Mouse (Mus musculus): ENCODE results near the gene Obsl1. TPM values are rescaled to one million over a fixed set of nuclear protein-coding genes. Genes with fewer than 3 reads are reported as not detected.

Obsl1 gene
- polyA plus RNA-seq, 2 experiments = 108 to 315 TPM

DNA sequence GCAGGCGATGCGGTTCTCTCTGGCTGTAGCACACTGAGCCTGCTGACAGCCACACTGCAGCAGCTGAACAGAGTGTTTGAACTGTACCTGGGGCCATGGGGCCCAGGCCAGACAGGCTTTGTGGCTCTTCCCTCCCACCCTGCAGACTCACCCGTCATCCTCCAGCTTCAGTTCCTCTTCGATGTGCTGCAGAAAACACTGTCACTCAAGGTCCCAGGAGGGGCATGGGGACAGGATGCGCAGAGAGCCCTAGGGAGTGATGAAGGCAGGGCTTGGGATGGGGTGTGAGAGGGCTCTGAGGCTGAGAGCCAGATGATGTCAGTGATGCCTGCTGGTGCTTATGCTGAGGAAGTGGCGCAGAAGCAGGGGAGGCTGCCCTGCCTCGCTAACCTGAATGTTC lies 18.4 kb upstream of the Obsl1 start:
- H3K27ac ChIP-seq (replicated peaks; ENCODE audit: low read depth, low read length) = no peak overlapping the region
- H3K4me3 ChIP-seq (replicated peaks; ENCODE audit: low read length) = no peak overlapping the region
- H3K36me3 ChIP-seq (ENCODE audit: control insufficient read depth, insufficient read depth, low read length) = peaks cover 29% of the 10 kb centered on the region
- no peaks in the 10 kb centered on the region for H3K27me3 ChIP-seq (ENCODE audit: control insufficient read depth, insufficient read depth, low read length)
- ATAC-seq (ENCODE audit: low FRiP score, low read depth) (no peak), DNase-seq (ENCODE audit: low spot score) (no peak)
- H3K9ac ChIP-seq (ENCODE audit: low read depth, low read length, severe bottlenecking) = no peak overlapping the region
- H3K4me2 ChIP-seq (replicated peaks; ENCODE audit: low read depth, low read length, severe bottlenecking) = no peak overlapping the region
- peaks cover 16% of the 10 kb centered on the region for H3K4me1 ChIP-seq (ENCODE audit: control insufficient read depth, insufficient read depth, low read length)
- TF ChIP-seq POLR2A (IDR thresholded peaks at IDR 0.05; ENCODE audit: borderline replicate concordance, extremely low read depth, insufficient read depth, insufficient read length) = no peak
- 90% methylated on average over 7 of the region's 7 CpGs for WGBS
- no peaks in the 10 kb centered on the region for H3K9me3 ChIP-seq (ENCODE audit: control insufficient read depth, low read length)

GRCm38 (mm10) chr1:75521321-75522031 lies 15.2 kb upstream of the Obsl1 start, which contains the start of gene Stk11ip:
TSS of gene Stk11ip (plus strand) at chr1:75521529.
- H3K4me2 ChIP-seq (replicated peaks; ENCODE audit: low read depth, low read length, severe bottlenecking) = peak within 1 kb of the TSS; percentile 53
- ATAC-seq (ENCODE audit: low FRiP score, low read depth) (peak; percentile 98), DNase-seq (ENCODE audit: low spot score) (peak; percentile 99)
- WGBS = under 1% methylated on average over 45 of the region's 46 CpGs
- peaks cover 10% of the 10 kb centered on the region for H3K36me3 ChIP-seq (ENCODE audit: control insufficient read depth, insufficient read depth, low read length)
- H3K9ac ChIP-seq (ENCODE audit: low read depth, low read length, severe bottlenecking) = peak within 1 kb of the TSS; percentile 49
- 0 out of 2 replicates have a peak, but pooled peaks have one; percentile 34 for TF ChIP-seq POLR2A (IDR thresholded peaks at IDR 0.05; ENCODE audit: borderline replicate concordance, extremely low read depth, insufficient read depth, insufficient read length)
- H3K4me1 ChIP-seq (ENCODE audit: control insufficient read depth, insufficient read depth, low read length) = peaks cover 18% of the 10 kb centered on the region
- peak within 1 kb of the TSS; percentile 95 for H3K27ac ChIP-seq (replicated peaks; ENCODE audit: low read depth, low read length)
- no peaks in the 10 kb centered on the region for H3K27me3 ChIP-seq (ENCODE audit: control insufficient read depth, insufficient read depth, low read length)
- peak within 1 kb of the TSS; percentile 70 for H3K4me3 ChIP-seq (replicated peaks; ENCODE audit: low read length)
- H3K9me3 ChIP-seq (ENCODE audit: control insufficient read depth, low read length) = no peaks in the 10 kb centered on the region

- no peak overlapping the region for H3K9ac ChIP-seq (ENCODE audit: low read depth, low read length, severe bottlenecking)
- no peak overlapping the region for H3K4me2 ChIP-seq (replicated peaks; ENCODE audit: low read depth, low read length, severe bottlenecking)
- ATAC-seq (ENCODE audit: low FRiP score, low read depth) (no peak), DNase-seq (ENCODE audit: low spot score) (peak; percentile 67)
- peaks cover 18% of the 10 kb centered on the region for H3K4me1 ChIP-seq (ENCODE audit: control insufficient read depth, insufficient read depth, low read length)
- peak overlapping the region; percentile 67 for H3K27ac ChIP-seq (replicated peaks; ENCODE audit: low read depth, low read length)
- no peak overlapping the region for H3K4me3 ChIP-seq (replicated peaks; ENCODE audit: low read length)
- H3K9me3 ChIP-seq (ENCODE audit: control insufficient read depth, low read length) = no peaks in the 10 kb centered on the region
- 59% methylated on average over 5 of the region's 5 CpGs for WGBS
- H3K36me3 ChIP-seq (ENCODE audit: control insufficient read depth, insufficient read depth, low read length) = no peaks in the 10 kb centered on the region
- TF ChIP-seq POLR2A (IDR thresholded peaks at IDR 0.05; ENCODE audit: borderline replicate concordance, extremely low read depth, insufficient read depth, insufficient read length) = no peak
- no peaks in the 10 kb centered on the region for H3K27me3 ChIP-seq (ENCODE audit: control insufficient read depth, insufficient read depth, low read length)
Observed at GRCm38 (mm10) chr1:75519576-75519975, 13.3 kb upstream of the Obsl1 start.

DNA sequence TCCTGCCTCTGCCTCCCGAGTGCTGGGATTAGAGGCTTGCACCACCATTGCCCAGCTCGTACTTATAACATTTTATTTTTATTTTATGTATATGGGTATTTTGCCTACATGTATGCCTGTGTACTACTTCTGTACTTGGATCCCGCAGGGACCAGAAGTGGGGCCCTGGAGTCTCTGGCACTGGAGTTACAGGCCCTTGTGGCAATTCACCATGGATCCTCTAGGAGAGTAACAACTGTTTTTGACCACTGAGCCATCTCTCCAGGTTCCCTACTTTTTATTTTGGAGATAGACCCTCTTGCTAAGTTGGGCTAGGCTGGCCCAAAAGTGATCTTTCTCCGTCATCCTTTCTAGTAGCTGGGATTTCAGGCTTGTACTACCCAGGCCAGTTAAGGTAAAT lies 12.2 kb upstream of the Obsl1 start:
- DNase-seq (ENCODE audit: low spot score) (no peak), ATAC-seq (ENCODE audit: low FRiP score, low read depth) (no peak)
- Histone ChIP-seq H3K36me3 (ENCODE audit: control insufficient read depth, insufficient read depth, low read length) (no peaks in the 10 kb centered on the region), H3K27me3 (ENCODE audit: control insufficient read depth, insufficient read depth, low read length) (no peaks in the 10 kb centered on the region), H3K4me1 (ENCODE audit: control insufficient read depth, insufficient read depth, low read length) (peaks cover 18% of the 10 kb centered on the region), H3K9me3 (ENCODE audit: control insufficient read depth, low read length) (no peaks in the 10 kb centered on the region), H3K4me3 (replicated peaks; ENCODE audit: low read length) (no peak overlapping the region), H3K4me2 (replicated peaks; ENCODE audit: low read depth, low read length, severe bottlenecking) (no peak overlapping the region), H3K9ac (ENCODE audit: low read depth, low read length, severe bottlenecking) (no peak overlapping the region), H3K27ac (replicated peaks; ENCODE audit: low read depth, low read length) (no peak overlapping the region; the same call in 1 of the 2 replicates)
- WGBS = 94% methylated on average over 4 of the region's 4 CpGs
- TF ChIP-seq POLR2A (IDR thresholded peaks at IDR 0.05; ENCODE audit: borderline replicate concordance, extremely low read depth, insufficient read depth, insufficient read length) = no peak

DNA sequence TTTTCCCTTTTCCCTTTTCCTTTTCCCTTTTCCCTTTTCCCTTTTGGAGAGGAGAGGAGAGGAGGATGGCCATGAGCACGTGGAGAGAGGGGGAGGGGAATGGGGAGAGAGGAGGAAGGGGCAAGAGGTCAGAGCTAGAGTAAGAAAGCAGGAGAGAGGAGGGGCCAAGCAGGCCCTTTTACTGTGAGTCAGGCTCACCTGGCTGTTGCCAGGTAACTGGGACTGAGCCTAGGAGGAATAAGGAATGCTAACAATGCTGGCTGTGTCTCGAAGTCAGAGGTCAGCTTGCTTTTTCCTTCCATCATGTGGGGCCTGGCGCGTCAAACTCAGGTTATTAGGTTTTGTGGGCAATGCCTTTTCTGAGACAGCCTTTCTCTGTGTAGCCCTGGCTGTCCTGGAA lies 11.7 kb upstream of the Obsl1 start:
- Histone ChIP-seq H3K9me3 (ENCODE audit: control insufficient read depth, low read length) (no peaks in the 10 kb centered on the region), H3K27ac (replicated peaks; ENCODE audit: low read depth, low read length) (no peak overlapping the region; the same call in 1 of the 2 replicates), H3K4me2 (replicated peaks; ENCODE audit: low read depth, low read length, severe bottlenecking) (no peak overlapping the region), H3K27me3 (ENCODE audit: control insufficient read depth, insufficient read depth, low read length) (no peaks in the 10 kb centered on the region), H3K4me3 (replicated peaks; ENCODE audit: low read length) (no peak overlapping the region), H3K36me3 (ENCODE audit: control insufficient read depth, insufficient read depth, low read length) (no peaks in the 10 kb centered on the region), H3K4me1 (ENCODE audit: control insufficient read depth, insufficient read depth, low read length) (peaks cover 18% of the 10 kb centered on the region), H3K9ac (ENCODE audit: low read depth, low read length, severe bottlenecking) (no peak overlapping the region)
- TF ChIP-seq POLR2A (IDR thresholded peaks at IDR 0.05; ENCODE audit: borderline replicate concordance, extremely low read depth, insufficient read depth, insufficient read length) = no peak
- DNase-seq (ENCODE audit: low spot score) = no peak
- WGBS = 61% methylated on average over 3 of the region's 4 CpGs
- ATAC-seq (ENCODE audit: low FRiP score, low read depth) = no peak

Data from limb, embryonic 14.5 days (tissue).